Mouse (Mus musculus): ENCODE measurements around the gene Tmem217. TPM values are rescaled to one million over a fixed set of nuclear protein-coding genes. Genes with fewer than 3 reads are reported as not detected.

Tmem217 gene
- polyA plus RNA-seq, 1 experiment: not detected

DNA sequence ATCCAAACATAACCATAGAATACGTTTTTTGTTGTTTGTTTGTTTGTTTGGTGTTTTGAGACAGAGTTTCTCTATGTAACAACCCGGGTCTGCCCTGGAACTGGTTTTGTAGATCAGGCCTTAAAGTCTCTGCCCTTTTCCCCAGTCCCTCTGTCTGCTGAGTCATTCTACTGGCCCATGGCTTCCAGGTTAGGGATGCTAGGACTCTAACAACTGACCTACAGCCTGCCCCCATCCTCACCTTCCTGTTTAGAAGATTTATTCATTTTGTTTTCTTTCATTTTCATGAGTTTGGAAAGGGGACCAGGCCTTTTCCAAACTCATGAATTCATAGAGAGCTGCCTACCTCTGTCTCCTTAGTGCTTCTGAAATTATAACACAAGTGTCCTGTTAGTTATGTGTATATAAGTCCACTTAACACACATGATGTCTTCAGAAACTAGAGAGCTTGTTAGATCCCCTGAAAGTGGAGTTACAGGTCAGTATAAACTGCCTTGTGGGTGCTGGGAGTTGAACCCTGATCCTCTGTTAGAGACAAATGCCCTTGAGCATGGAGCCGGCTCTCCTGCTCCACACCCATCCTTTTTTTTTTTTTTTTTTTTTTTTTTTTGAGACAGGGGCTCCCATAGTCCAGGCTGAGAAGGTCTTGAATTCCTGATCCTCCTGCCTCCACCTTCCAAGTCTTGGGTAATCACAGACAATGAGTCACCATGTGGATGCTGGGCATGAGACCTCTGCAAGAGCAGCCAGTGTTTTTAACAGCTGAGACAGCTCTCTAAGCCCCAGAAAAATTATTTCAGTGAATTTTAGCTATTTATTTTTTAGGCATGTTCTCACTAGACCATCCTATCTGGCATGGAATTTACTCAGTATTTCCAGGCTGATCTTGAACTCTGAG is 66.6 kb downstream of the Tmem217 start:
- TF ChIP-seq POLR2A (IDR thresholded peaks at IDR 0.05; ENCODE audit: low read depth, low read length): no peak
- no peak for TF ChIP-seq CTCF (IDR thresholded peaks at IDR 0.05; ENCODE audit: extremely low read depth, insufficient read depth, insufficient read length, insufficient replicate concordance)
- no peaks in the 10 kb centered on the region for H3K36me3 ChIP-seq (ENCODE audit: control insufficient read depth, insufficient read depth, low read length)
- WGBS: 78% methylated on average over 3 of the region's 3 CpGs
- no peak overlapping the region for H3K4me3 ChIP-seq (ENCODE audit: extremely low read depth, insufficient read depth, insufficient read length)
- no peak overlapping the region for H3K27ac ChIP-seq (ENCODE audit: insufficient read depth, low read length)
- H3K4me1 ChIP-seq (ENCODE audit: control insufficient read depth, insufficient read depth, insufficient read length): peaks cover 5% of the 10 kb centered on the region
- H3K27me3 ChIP-seq (ENCODE audit: control insufficient read depth, insufficient read depth, low read length): no peaks in the 10 kb centered on the region
- no peak for DNase-seq (ENCODE audit: low read depth in 1 of 2, low spot score in 2 of 2)

DNA sequence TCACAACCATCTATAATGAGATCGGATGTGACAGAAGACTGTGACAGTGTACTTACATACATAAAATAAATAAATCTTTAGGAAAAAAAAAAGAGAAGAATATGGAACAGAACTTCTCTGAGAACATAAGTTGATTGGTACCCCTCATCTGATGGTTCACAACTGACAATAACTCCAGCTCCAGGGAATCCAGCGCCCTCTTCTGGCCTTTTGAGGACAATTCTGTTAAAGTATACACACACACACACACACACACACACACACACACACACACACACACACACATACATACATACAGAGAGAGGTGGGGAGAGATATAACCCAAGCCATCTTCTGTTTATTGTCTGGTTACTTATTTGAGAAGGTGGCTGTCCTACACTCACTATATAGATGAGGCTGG is 67.8 kb downstream of the Tmem217 start:
- TF ChIP-seq CTCF (IDR thresholded peaks at IDR 0.05; ENCODE audit: extremely low read depth, insufficient read depth, insufficient read length, insufficient replicate concordance): no peak
- no peak for TF ChIP-seq POLR2A (IDR thresholded peaks at IDR 0.05; ENCODE audit: low read depth, low read length)
- Histone ChIP-seq H3K4me3 (ENCODE audit: extremely low read depth, insufficient read depth, insufficient read length) (no peak overlapping the region), H3K27ac (ENCODE audit: insufficient read depth, low read length) (no peak overlapping the region), H3K27me3 (ENCODE audit: control insufficient read depth, insufficient read depth, low read length) (no peaks in the 10 kb centered on the region), H3K36me3 (ENCODE audit: control insufficient read depth, insufficient read depth, low read length) (no peaks in the 10 kb centered on the region), H3K4me1 (ENCODE audit: control insufficient read depth, insufficient read depth, insufficient read length) (peaks cover 4% of the 10 kb centered on the region)
- no peak for DNase-seq (ENCODE audit: low read depth in 1 of 2, low spot score in 2 of 2)
- 93% methylated on average over 2 of the region's 2 CpGs for WGBS

DNA sequence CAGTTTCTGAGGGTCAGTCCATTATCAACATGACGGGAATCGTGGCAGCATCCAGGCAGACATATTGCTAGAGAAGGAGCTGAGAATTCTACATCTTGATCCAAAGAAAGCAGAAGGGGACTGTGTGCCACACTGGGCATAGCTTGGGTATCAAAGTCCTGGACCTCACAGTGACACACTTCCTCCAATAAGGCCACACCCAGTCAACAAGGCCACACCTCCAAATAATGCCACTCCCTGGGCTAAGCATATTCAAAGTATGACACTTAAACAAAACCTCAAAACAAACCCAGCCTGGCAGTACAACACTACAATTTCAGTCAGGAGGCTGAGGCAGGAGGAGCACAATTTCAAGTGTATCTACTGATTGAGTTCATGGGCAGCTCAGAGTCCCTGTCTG is 68.9 kb downstream of the Tmem217 start:
- WGBS: 91% methylated on average over 2 of the region's 2 CpGs
- no peaks in the 10 kb centered on the region for H3K4me1 ChIP-seq (ENCODE audit: control insufficient read depth, insufficient read depth, insufficient read length)

DNA sequence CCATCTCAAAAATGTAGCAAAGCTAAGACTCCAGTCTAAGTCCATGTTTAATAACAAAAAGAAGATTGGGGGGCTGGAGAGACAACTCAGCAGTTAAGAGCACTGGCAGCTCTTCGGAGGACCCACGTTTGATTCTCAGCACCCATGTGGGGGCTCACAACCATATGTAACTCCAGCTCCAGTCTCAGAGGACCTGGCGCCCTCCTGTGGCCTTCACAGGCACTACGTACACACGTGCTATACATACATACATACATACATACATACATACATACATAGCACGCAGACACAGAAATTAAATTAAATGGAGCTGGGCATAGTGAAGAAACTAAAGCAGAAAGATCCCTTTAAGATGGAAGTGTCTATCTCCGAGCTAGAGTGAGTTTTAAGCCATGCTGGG is 69.6 kb downstream of the Tmem217 start:
- no peak for DNase-seq (ENCODE audit: low read depth in 1 of 2, low spot score in 2 of 2)
- no peaks in the 10 kb centered on the region for H3K4me1 ChIP-seq (ENCODE audit: control insufficient read depth, insufficient read depth, insufficient read length)
- H3K27me3 ChIP-seq (ENCODE audit: control insufficient read depth, insufficient read depth, low read length): no peaks in the 10 kb centered on the region
- 94% methylated on average over 7 of the region's 7 CpGs for WGBS
- TF ChIP-seq POLR2A (IDR thresholded peaks at IDR 0.05; ENCODE audit: low read depth, low read length): no peak
- no peak for TF ChIP-seq CTCF (IDR thresholded peaks at IDR 0.05; ENCODE audit: extremely low read depth, insufficient read depth, insufficient read length, insufficient replicate concordance)
- H3K27ac ChIP-seq (ENCODE audit: insufficient read depth, low read length): no peak overlapping the region
- no peaks in the 10 kb centered on the region for H3K36me3 ChIP-seq (ENCODE audit: control insufficient read depth, insufficient read depth, low read length)
- H3K4me3 ChIP-seq (ENCODE audit: extremely low read depth, insufficient read depth, insufficient read length): no peak overlapping the region

More for the DNA sequence above, 68.9 kb downstream of the Tmem217 start:
- H3K4me3 ChIP-seq (ENCODE audit: extremely low read depth, insufficient read depth, insufficient read length): no peak overlapping the region
- H3K36me3 ChIP-seq (ENCODE audit: control insufficient read depth, insufficient read depth, low read length): no peaks in the 10 kb centered on the region
- no peak overlapping the region for H3K27ac ChIP-seq (ENCODE audit: insufficient read depth, low read length)
- no peak for TF ChIP-seq CTCF (IDR thresholded peaks at IDR 0.05; ENCODE audit: extremely low read depth, insufficient read depth, insufficient read length, insufficient replicate concordance)
- no peak for TF ChIP-seq POLR2A (IDR thresholded peaks at IDR 0.05; ENCODE audit: low read depth, low read length)
- DNase-seq (ENCODE audit: low read depth in 1 of 2, low spot score in 2 of 2): no peak
- no peaks in the 10 kb centered on the region for H3K27me3 ChIP-seq (ENCODE audit: control insufficient read depth, insufficient read depth, low read length)

DNA sequence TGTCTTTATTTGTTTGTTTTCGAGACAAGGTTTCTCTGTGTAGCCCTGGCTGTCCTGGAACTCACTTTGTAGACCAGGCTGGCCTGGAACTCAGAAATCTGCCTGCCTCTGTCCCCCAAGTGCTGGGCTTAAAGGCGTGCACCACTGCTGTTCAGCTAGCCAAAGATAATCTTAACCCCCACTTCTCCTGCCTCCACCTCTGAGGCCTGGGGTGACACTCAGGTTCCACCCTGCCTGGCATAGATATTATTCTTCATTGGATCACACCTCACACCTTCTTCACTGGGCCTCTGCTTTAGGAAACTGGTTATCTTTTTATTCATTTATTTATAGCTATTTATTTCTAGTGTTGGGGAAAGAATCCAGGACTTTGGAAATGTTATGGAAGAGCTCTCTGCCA is 71.9 kb downstream of the Tmem217 start:
- 87% methylated on average over 2 of the region's 2 CpGs for WGBS
- no peaks in the 10 kb centered on the region for H3K36me3 ChIP-seq (ENCODE audit: control insufficient read depth, insufficient read depth, low read length)
- H3K27ac ChIP-seq (ENCODE audit: insufficient read depth, low read length): no peak overlapping the region
- TF ChIP-seq POLR2A (IDR thresholded peaks at IDR 0.05; ENCODE audit: low read depth, low read length) (no peak), CTCF (IDR thresholded peaks at IDR 0.05; ENCODE audit: extremely low read depth, insufficient read depth, insufficient read length, insufficient replicate concordance) (no peak)
- no peaks in the 10 kb centered on the region for H3K4me1 ChIP-seq (ENCODE audit: control insufficient read depth, insufficient read depth, insufficient read length)
- H3K27me3 ChIP-seq (ENCODE audit: control insufficient read depth, insufficient read depth, low read length): no peaks in the 10 kb centered on the region
- no peak overlapping the region for H3K4me3 ChIP-seq (ENCODE audit: extremely low read depth, insufficient read depth, insufficient read length)
- DNase-seq (ENCODE audit: low read depth in 1 of 2, low spot score in 2 of 2): no peak

DNA sequence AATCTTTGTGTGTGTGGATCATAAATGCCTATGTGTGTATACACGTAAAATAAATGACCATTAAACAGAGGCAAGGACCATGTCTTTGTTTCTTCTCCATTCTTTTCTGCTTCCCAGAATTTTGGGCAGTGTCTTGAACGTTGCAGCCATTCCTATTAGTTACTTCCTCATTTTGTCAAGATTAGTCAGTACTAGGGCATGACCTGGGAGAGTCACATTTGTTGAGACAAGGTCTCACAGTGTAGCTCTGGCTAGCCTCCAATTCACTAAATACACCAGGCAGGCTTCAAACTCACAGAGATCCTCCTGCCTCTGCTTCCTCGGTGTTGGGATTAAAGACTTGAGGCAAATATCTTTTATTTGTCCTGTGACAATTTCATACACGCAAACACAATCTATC is 73.9 kb downstream of the Tmem217 start:
- H3K36me3 ChIP-seq (ENCODE audit: control insufficient read depth, insufficient read depth, low read length): no peaks in the 10 kb centered on the region
- TF ChIP-seq POLR2A (IDR thresholded peaks at IDR 0.05; ENCODE audit: low read depth, low read length): no peak
- TF ChIP-seq CTCF (IDR thresholded peaks at IDR 0.05; ENCODE audit: extremely low read depth, insufficient read depth, insufficient read length, insufficient replicate concordance): no peak
- WGBS: 69% methylated on average over 4 of the region's 4 CpGs
- H3K27ac ChIP-seq (ENCODE audit: insufficient read depth, low read length): no peak overlapping the region
- no peaks in the 10 kb centered on the region for H3K4me1 ChIP-seq (ENCODE audit: control insufficient read depth, insufficient read depth, insufficient read length)
- H3K4me3 ChIP-seq (ENCODE audit: extremely low read depth, insufficient read depth, insufficient read length): no peak overlapping the region
- DNase-seq (ENCODE audit: low read depth in 1 of 2, low spot score in 2 of 2): no peak
- no peaks in the 10 kb centered on the region for H3K27me3 ChIP-seq (ENCODE audit: control insufficient read depth, insufficient read depth, low read length)

DNA sequence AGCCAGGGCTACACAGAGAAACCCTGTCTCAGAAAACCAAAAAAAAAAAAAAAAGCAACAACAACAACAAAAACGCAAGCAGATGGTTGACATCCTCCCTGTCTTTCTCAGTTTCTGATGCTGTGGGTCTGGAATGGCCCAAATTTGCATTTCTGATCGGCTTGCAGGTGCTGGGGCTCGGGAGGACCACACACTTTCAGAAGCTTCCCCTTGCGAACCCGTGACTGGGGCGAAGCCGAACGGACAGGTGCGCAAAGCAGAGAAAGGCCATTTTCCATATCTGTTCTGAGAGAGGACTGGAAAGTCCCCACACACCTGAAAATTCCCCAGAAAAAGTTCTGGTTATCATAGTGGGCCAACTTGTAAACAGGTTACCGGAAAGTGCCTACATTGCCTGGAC is 74.8 kb downstream of the Tmem217 start:
- TF ChIP-seq POLR2A (IDR thresholded peaks at IDR 0.05; ENCODE audit: low read depth, low read length) (no peak), CTCF (IDR thresholded peaks at IDR 0.05; ENCODE audit: extremely low read depth, insufficient read depth, insufficient read length, insufficient replicate concordance) (no peak)
- no peaks in the 10 kb centered on the region for H3K27me3 ChIP-seq (ENCODE audit: control insufficient read depth, insufficient read depth, low read length)

More for the DNA sequence above, 74.8 kb downstream of the Tmem217 start:
- no peak for DNase-seq (ENCODE audit: low read depth in 1 of 2, low spot score in 2 of 2)
- Histone ChIP-seq H3K36me3 (ENCODE audit: control insufficient read depth, insufficient read depth, low read length) (no peaks in the 10 kb centered on the region), H3K4me1 (ENCODE audit: control insufficient read depth, insufficient read depth, insufficient read length) (no peaks in the 10 kb centered on the region), H3K4me3 (ENCODE audit: extremely low read depth, insufficient read depth, insufficient read length) (no peak overlapping the region), H3K27ac (ENCODE audit: insufficient read depth, low read length) (no peak overlapping the region)
- 59% methylated on average over 10 of the region's 10 CpGs for WGBS

Measured in spleen, adult 2 months (tissue).